Mouse (Mus musculus): ENCODE data around the gene Lasp1. TPM values are rescaled to one million over a fixed set of nuclear protein-coding genes. Genes with fewer than 3 reads are reported as not detected.

Gene Lasp1
- polyA plus RNA-seq, 1 experiment, result 23.1 TPM

GRCm38 (mm10) chr11:97796910-97797309 lies 1.9 kb upstream of the Lasp1 start:
- Histone ChIP-seq H3K4me3 (ENCODE audit: control insufficient read depth, low read depth, low read length) (no peak overlapping the region), H3K36me3 (ENCODE audit: control insufficient read depth, insufficient read depth, low read length) (no peaks in the 10 kb centered on the region), H3K27me3 (ENCODE audit: control insufficient read depth, insufficient read depth, low read length) (0 out of 2 replicates have a peak, but pooled peaks cover 3% of the 10 kb centered on the region), H3K27ac (ENCODE audit: control insufficient read depth, insufficient read depth, low read depth, low read length) (no peak overlapping the region), H3K4me1 (ENCODE audit: control insufficient read depth, insufficient read depth, low read length) (peaks cover 34% of the 10 kb centered on the region)
- TF ChIP-seq CTCF (IDR thresholded peaks at IDR 0.05; ENCODE audit: control insufficient read depth, insufficient read depth, insufficient replicate concordance, low read depth, low read length) (no peak), POLR2A (IDR thresholded peaks at IDR 0.05; ENCODE audit: control insufficient read depth, low read depth, low read length) (no peak)

GRCm38 (mm10) chr11:97797369-97798082 lies 1.3 kb upstream of the Lasp1 start:
- peaks cover 35% of the 10 kb centered on the region for H3K4me1 ChIP-seq (ENCODE audit: control insufficient read depth, insufficient read depth, low read length)
- no peaks in the 10 kb centered on the region for H3K36me3 ChIP-seq (ENCODE audit: control insufficient read depth, insufficient read depth, low read length)
- H3K27me3 ChIP-seq (ENCODE audit: control insufficient read depth, insufficient read depth, low read length), result 0 out of 2 replicates have a peak, but pooled peaks cover 3% of the 10 kb centered on the region
- no peak overlapping the region for H3K4me3 ChIP-seq (ENCODE audit: control insufficient read depth, low read depth, low read length)
- TF ChIP-seq POLR2A (IDR thresholded peaks at IDR 0.05; ENCODE audit: control insufficient read depth, low read depth, low read length), result no peak
- no peak for TF ChIP-seq CTCF (IDR thresholded peaks at IDR 0.05; ENCODE audit: control insufficient read depth, insufficient read depth, insufficient replicate concordance, low read depth, low read length)
- no peak overlapping the region; the same call in 1 of the 2 replicates for H3K27ac ChIP-seq (ENCODE audit: control insufficient read depth, insufficient read depth, low read depth, low read length)

- TF ChIP-seq CTCF (IDR thresholded peaks at IDR 0.05; ENCODE audit: control insufficient read depth, insufficient read depth, insufficient replicate concordance, low read depth, low read length) (no peak), POLR2A (IDR thresholded peaks at IDR 0.05; ENCODE audit: control insufficient read depth, low read depth, low read length) (no peak)
- Histone ChIP-seq H3K36me3 (ENCODE audit: control insufficient read depth, insufficient read depth, low read length) (no peaks in the 10 kb centered on the region), H3K4me1 (ENCODE audit: control insufficient read depth, insufficient read depth, low read length) (peaks cover 35% of the 10 kb centered on the region), H3K27ac (ENCODE audit: control insufficient read depth, insufficient read depth, low read depth, low read length) (no peak overlapping the region; the same call in 1 of the 2 replicates), H3K27me3 (ENCODE audit: control insufficient read depth, insufficient read depth, low read length) (0 out of 2 replicates have a peak, but pooled peaks cover 3% of the 10 kb centered on the region), H3K4me3 (ENCODE audit: control insufficient read depth, low read depth, low read length) (no peak overlapping the region)
Observed at GRCm38 (mm10) chr11:97798083-97798435, 741 bp upstream of the Lasp1 start.

- H3K27ac ChIP-seq (ENCODE audit: control insufficient read depth, insufficient read depth, low read depth, low read length), result peak overlapping the region; percentile 90
- no peaks in the 10 kb centered on the region for H3K36me3 ChIP-seq (ENCODE audit: control insufficient read depth, insufficient read depth, low read length)
- H3K4me3 ChIP-seq (ENCODE audit: control insufficient read depth, low read depth, low read length), result peak overlapping the region; percentile 89
- H3K27me3 ChIP-seq (ENCODE audit: control insufficient read depth, insufficient read depth, low read length), result 0 out of 2 replicates have a peak, but pooled peaks cover 3% of the 10 kb centered on the region
- TF ChIP-seq POLR2A (IDR thresholded peaks at IDR 0.05; ENCODE audit: control insufficient read depth, low read depth, low read length), result peak; percentile 73
- TF ChIP-seq CTCF (IDR thresholded peaks at IDR 0.05; ENCODE audit: control insufficient read depth, insufficient read depth, insufficient replicate concordance, low read depth, low read length), result no peak
- H3K4me1 ChIP-seq (ENCODE audit: control insufficient read depth, insufficient read depth, low read length), result peaks cover 35% of the 10 kb centered on the region
Observed at GRCm38 (mm10) chr11:97799146-97799993, 570 bp downstream of the Lasp1 start.

- peaks cover 39% of the 10 kb centered on the region for H3K4me1 ChIP-seq (ENCODE audit: control insufficient read depth, insufficient read depth, low read length)
- H3K27ac ChIP-seq (ENCODE audit: control insufficient read depth, insufficient read depth, low read depth, low read length), result peak overlapping the region; percentile 90
- H3K27me3 ChIP-seq (ENCODE audit: control insufficient read depth, insufficient read depth, low read length), result 0 out of 2 replicates have a peak, but pooled peaks cover 3% of the 10 kb centered on the region
- H3K36me3 ChIP-seq (ENCODE audit: control insufficient read depth, insufficient read depth, low read length), result no peaks in the 10 kb centered on the region
- TF ChIP-seq CTCF (IDR thresholded peaks at IDR 0.05; ENCODE audit: control insufficient read depth, insufficient read depth, insufficient replicate concordance, low read depth, low read length), result no peak
- TF ChIP-seq POLR2A (IDR thresholded peaks at IDR 0.05; ENCODE audit: control insufficient read depth, low read depth, low read length), result 0 out of 2 replicates have a peak, but pooled peaks have one; percentile 11
- H3K4me3 ChIP-seq (ENCODE audit: control insufficient read depth, low read depth, low read length), result peak overlapping the region; percentile 89
Observed at GRCm38 (mm10) chr11:97799994-97800690, 1.3 kb downstream of the Lasp1 start.

GRCm38 (mm10) chr11:97800691-97801408 lies 2.0 kb downstream of the Lasp1 start:
- Histone ChIP-seq H3K36me3 (ENCODE audit: control insufficient read depth, insufficient read depth, low read length) (no peaks in the 10 kb centered on the region), H3K27ac (ENCODE audit: control insufficient read depth, insufficient read depth, low read depth, low read length) (peak overlapping the region; percentile 78), H3K4me1 (ENCODE audit: control insufficient read depth, insufficient read depth, low read length) (peaks cover 43% of the 10 kb centered on the region), H3K27me3 (ENCODE audit: control insufficient read depth, insufficient read depth, low read length) (0 out of 2 replicates have a peak, but pooled peaks cover 3% of the 10 kb centered on the region), H3K4me3 (ENCODE audit: control insufficient read depth, low read depth, low read length) (peak overlapping the region; percentile 84)
- no peak for TF ChIP-seq POLR2A (IDR thresholded peaks at IDR 0.05; ENCODE audit: control insufficient read depth, low read depth, low read length)
- TF ChIP-seq CTCF (IDR thresholded peaks at IDR 0.05; ENCODE audit: control insufficient read depth, insufficient read depth, insufficient replicate concordance, low read depth, low read length), result no peak
